Mouse (Mus musculus): Measurements from ENCODE around the gene Wnt5b. TPM values are rescaled to one million over a fixed set of nuclear protein-coding genes. Genes with fewer than 3 reads are reported as not detected.

Gene Wnt5b
- polyA plus RNA-seq (2015; fragmentation: Nextera tagmentation; extraction: Ambion mirVana) = 7.3 and 7.4 TPM in 2 replicates

- Histone ChIP-seq H3K27me3 (replicated peaks) (peaks cover 23% of the 10 kb centered on the region), H3K9ac (peak within 1 kb of the TSS; percentile 53), H3K4me3 (replicated peaks) (peak within 1 kb of the TSS; percentile 68), H3K4me1 (replicated peaks) (0 out of 2 replicates have a peak, but pooled peaks cover 9% of the 10 kb centered on the region), H3K27ac (no peak within 1 kb of the TSS), H3K36me3 (no peaks in the 10 kb centered on the region), H3K9me3 (no peaks in the 10 kb centered on the region), H3K4me2 (replicated peaks) (peak within 1 kb of the TSS; percentile 98)
- ATAC-seq = peak; percentile 81
- WGBS = under 1% methylated on average over 118 of the region's 120 CpGs
Measured at GRCm38 (mm10) chr6:119543803-119544517, at the start of gene Wnt5b. Wnt5b (minus strand) TSS chr6:119544347.

GRCm38 (mm10) chr6:119590872-119591271 is 46.7 kb upstream of the Wnt5b start:
- WGBS = 70% methylated on average over 2 of the region's 2 CpGs
- no peak overlapping the region for H3K4me3 ChIP-seq (replicated peaks)
- no peaks in the 10 kb centered on the region for H3K27me3 ChIP-seq (replicated peaks)
- no peaks in the 10 kb centered on the region for H3K36me3 ChIP-seq
- H3K9me3 ChIP-seq = no peaks in the 10 kb centered on the region
- H3K9ac ChIP-seq = no peak overlapping the region
- 0 out of 2 replicates have a peak, but pooled peaks cover 4% of the 10 kb centered on the region for H3K4me1 ChIP-seq (replicated peaks)
- no peak overlapping the region for H3K4me2 ChIP-seq (replicated peaks)
- no peak for ATAC-seq
- H3K27ac ChIP-seq = no peak overlapping the region

DNA sequence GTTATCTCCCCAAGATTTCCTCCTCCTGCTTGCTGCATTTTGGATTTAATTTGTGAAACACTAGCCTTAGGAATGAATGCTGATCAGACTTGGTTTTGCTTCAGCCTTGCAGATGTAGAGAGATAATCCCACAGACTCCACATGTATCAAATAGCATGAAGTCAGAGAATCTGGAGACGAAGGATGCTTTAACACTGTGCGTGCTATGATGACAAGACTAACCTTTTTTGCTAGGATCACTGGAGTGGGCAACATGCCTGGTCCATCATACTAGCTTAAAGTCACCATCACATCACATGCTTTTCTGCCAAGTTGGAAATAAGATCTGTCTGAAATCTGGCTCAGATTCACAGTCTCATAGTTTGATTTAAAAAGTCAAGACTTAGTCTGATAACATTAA is 43.8 kb upstream of the Wnt5b start:
- no peak for ATAC-seq
- Histone ChIP-seq H3K9me3 (no peaks in the 10 kb centered on the region), H3K4me1 (replicated peaks) (0 out of 2 replicates have a peak, but pooled peaks cover 8% of the 10 kb centered on the region), H3K4me2 (replicated peaks) (no peak overlapping the region), H3K4me3 (replicated peaks) (no peak overlapping the region), H3K9ac (no peak overlapping the region), H3K27ac (no peak overlapping the region), H3K36me3 (no peaks in the 10 kb centered on the region), H3K27me3 (replicated peaks) (no peaks in the 10 kb centered on the region)
- WGBS = 86% methylated on average over 2 of the region's 2 CpGs

DNA sequence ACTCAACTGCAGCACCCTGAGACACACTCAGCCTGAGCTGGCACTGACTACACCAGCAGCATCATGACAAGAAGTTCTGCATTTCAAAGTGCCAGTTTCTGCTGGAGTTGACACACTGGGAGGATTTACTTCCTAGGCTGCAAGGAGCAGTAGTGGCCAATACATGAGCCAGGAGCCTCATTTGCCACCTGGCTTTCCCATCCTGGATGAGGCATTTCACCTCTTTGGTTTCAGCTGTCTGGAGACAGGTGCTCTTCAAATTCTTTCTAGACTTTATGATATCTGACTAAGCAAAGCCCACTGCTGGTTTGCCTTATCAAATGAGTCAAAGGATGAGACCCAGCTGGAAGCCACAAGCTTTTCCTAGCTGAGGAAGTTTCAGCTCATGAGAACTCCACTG is 43.3 kb upstream of the Wnt5b start:
- H3K9ac ChIP-seq = no peak overlapping the region
- H3K4me3 ChIP-seq (replicated peaks) = no peak overlapping the region
- no peak for ATAC-seq
- no peaks in the 10 kb centered on the region for H3K36me3 ChIP-seq
- H3K4me2 ChIP-seq (replicated peaks) = no peak overlapping the region
- H3K9me3 ChIP-seq = no peaks in the 10 kb centered on the region
- H3K4me1 ChIP-seq (replicated peaks) = 0 out of 2 replicates have a peak, but pooled peaks cover 8% of the 10 kb centered on the region
- H3K27ac ChIP-seq = no peak overlapping the region
- no peaks in the 10 kb centered on the region for H3K27me3 ChIP-seq (replicated peaks)

GRCm38 (mm10) chr6:119585652-119586375 is 41.7 kb upstream of the Wnt5b start:
- Histone ChIP-seq H3K4me1 (replicated peaks) (0 out of 2 replicates have a peak, but pooled peaks cover 8% of the 10 kb centered on the region), H3K36me3 (no peaks in the 10 kb centered on the region), H3K4me2 (replicated peaks) (no peak overlapping the region), H3K9ac (no peak overlapping the region), H3K4me3 (replicated peaks) (no peak overlapping the region), H3K9me3 (no peaks in the 10 kb centered on the region), H3K27me3 (replicated peaks) (no peaks in the 10 kb centered on the region), H3K27ac (no peak overlapping the region)
- no peak for ATAC-seq
- WGBS = 80% methylated on average over 5 of the region's 5 CpGs

- WGBS = 34% methylated on average over 1 of the region's 1 CpGs
- H3K27ac ChIP-seq = no peak overlapping the region
- no peak for ATAC-seq
Measured at GRCm38 (mm10) chr6:119584061-119584460, 39.9 kb upstream of the Wnt5b start.

GRCm38 (mm10) chr6:119583165-119583564 is 39.0 kb upstream of the Wnt5b start:
- Histone ChIP-seq H3K36me3 (no peaks in the 10 kb centered on the region), H3K27me3 (replicated peaks) (no peaks in the 10 kb centered on the region), H3K4me1 (replicated peaks) (0 out of 2 replicates have a peak, but pooled peaks cover 8% of the 10 kb centered on the region), H3K4me2 (replicated peaks) (no peak overlapping the region), H3K27ac (no peak overlapping the region), H3K9ac (no peak overlapping the region), H3K9me3 (no peaks in the 10 kb centered on the region), H3K4me3 (replicated peaks) (no peak overlapping the region)
- WGBS = 66% methylated on average over 5 of the region's 5 CpGs
- ATAC-seq = no peak

More at GRCm38 (mm10) chr6:119584061-119584460, 39.9 kb upstream of the Wnt5b start:
- Histone ChIP-seq H3K27me3 (replicated peaks) (no peaks in the 10 kb centered on the region), H3K9me3 (no peaks in the 10 kb centered on the region), H3K4me3 (replicated peaks) (no peak overlapping the region), H3K4me1 (replicated peaks) (0 out of 2 replicates have a peak, but pooled peaks cover 8% of the 10 kb centered on the region), H3K36me3 (no peaks in the 10 kb centered on the region), H3K9ac (no peak overlapping the region), H3K4me2 (replicated peaks) (no peak overlapping the region)

- peaks cover 11% of the 10 kb centered on the region; the same call in 1 of the 2 replicates for H3K36me3 ChIP-seq
- H3K9ac ChIP-seq = no peak overlapping the region
- no peak overlapping the region for H3K4me2 ChIP-seq (replicated peaks)
- H3K4me3 ChIP-seq (replicated peaks) = no peak overlapping the region
- no peaks in the 10 kb centered on the region for H3K9me3 ChIP-seq
- no peaks in the 10 kb centered on the region for H3K27me3 ChIP-seq (replicated peaks)
- H3K27ac ChIP-seq = no peak overlapping the region
- ATAC-seq = no peak
- WGBS = 90% methylated on average over 4 of the region's 4 CpGs
- H3K4me1 ChIP-seq (replicated peaks) = no peaks in the 10 kb centered on the region
Measured at GRCm38 (mm10) chr6:119576706-119577105, 32.6 kb upstream of the Wnt5b start.

DNA sequence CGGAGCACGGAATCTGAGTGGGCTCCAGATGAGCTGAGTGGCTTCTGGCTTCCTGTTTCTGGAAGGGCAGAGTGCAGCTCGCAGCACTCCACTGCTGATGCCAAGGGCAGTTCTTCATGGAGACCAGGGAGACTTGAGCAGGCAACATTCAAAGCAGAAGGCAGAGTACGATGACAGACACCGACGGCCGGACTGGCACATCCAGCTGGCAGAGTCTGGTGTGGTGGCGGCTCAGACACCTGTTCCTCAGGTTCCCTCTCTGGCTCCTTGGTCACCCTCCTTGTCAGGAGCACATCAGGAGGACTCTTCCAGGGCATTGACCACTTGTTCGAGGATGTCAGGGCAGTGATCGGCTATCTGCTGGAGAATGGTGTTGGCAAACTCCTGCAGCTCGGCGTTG is 31.2 kb upstream of the Wnt5b start:
- WGBS = 92% methylated on average over 12 of the region's 12 CpGs
- Histone ChIP-seq H3K36me3 (peaks cover 11% of the 10 kb centered on the region; the same call in 1 of the 2 replicates), H3K27me3 (replicated peaks) (no peaks in the 10 kb centered on the region), H3K27ac (no peak overlapping the region), H3K9me3 (no peaks in the 10 kb centered on the region), H3K4me3 (replicated peaks) (no peak overlapping the region), H3K4me1 (replicated peaks) (no peaks in the 10 kb centered on the region), H3K9ac (no peak overlapping the region), H3K4me2 (replicated peaks) (no peak overlapping the region)
- ATAC-seq = no peak

- Histone ChIP-seq H3K4me1 (replicated peaks) (no peaks in the 10 kb centered on the region), H3K4me3 (replicated peaks) (no peak overlapping the region), H3K4me2 (replicated peaks) (no peak overlapping the region), H3K27ac (no peak overlapping the region), H3K9me3 (no peaks in the 10 kb centered on the region), H3K36me3 (peaks cover 11% of the 10 kb centered on the region; the same call in 1 of the 2 replicates), H3K9ac (no peak overlapping the region), H3K27me3 (replicated peaks) (no peaks in the 10 kb centered on the region)
- WGBS = 79% methylated on average over 7 of the region's 7 CpGs
- ATAC-seq = no peak
Measured at GRCm38 (mm10) chr6:119572296-119572695, 28.1 kb upstream of the Wnt5b start.

GRCm38 (mm10) chr6:119570797-119571196 is 26.6 kb upstream of the Wnt5b start:
- H3K36me3 ChIP-seq = peaks cover 11% of the 10 kb centered on the region; the same call in 1 of the 2 replicates
- no peak overlapping the region for H3K4me3 ChIP-seq (replicated peaks)
- ATAC-seq = no peak
- WGBS = 71% methylated on average over 4 of the region's 4 CpGs
- no peak overlapping the region for H3K27ac ChIP-seq
- H3K27me3 ChIP-seq (replicated peaks) = no peaks in the 10 kb centered on the region
- peaks cover 3% of the 10 kb centered on the region; the same call in 1 of the 2 replicates for H3K4me1 ChIP-seq (replicated peaks)
- no peaks in the 10 kb centered on the region for H3K9me3 ChIP-seq
- H3K9ac ChIP-seq = no peak overlapping the region
- H3K4me2 ChIP-seq (replicated peaks) = no peak overlapping the region

GRCm38 (mm10) chr6:119568339-119568738 is 24.2 kb upstream of the Wnt5b start:
- Histone ChIP-seq H3K9ac (no peak overlapping the region), H3K27ac (no peak overlapping the region), H3K4me3 (replicated peaks) (no peak overlapping the region), H3K4me1 (replicated peaks) (peaks cover 7% of the 10 kb centered on the region; the same call in 1 of the 2 replicates), H3K4me2 (replicated peaks) (no peak overlapping the region), H3K36me3 (no peaks in the 10 kb centered on the region), H3K9me3 (no peaks in the 10 kb centered on the region), H3K27me3 (replicated peaks) (no peaks in the 10 kb centered on the region)
- 62% methylated on average over 2 of the region's 2 CpGs for WGBS
- ATAC-seq = no peak

All from intestine, embryonic 15.5 days (tissue).